Mouse (Mus musculus) erythroid progenitor cell, adult 5-6 weeks (primary cell): Measurements from ENCODE around the gene Otud3. TPM values are rescaled to one million over a fixed set of nuclear protein-coding genes. Genes with fewer than 3 reads are reported as not detected.
"Not testable (repeated sequence)": the region's sequence is repeated elsewhere in the genome, so short reads cannot be mapped to it uniquely, and the experiment has no call there.

ENCODE experiments used
- ATAC-seq: replicated peaks from 2 replicates; pipeline ENCODE4 v1.8.0; 2016; ENCODE audit warnings: moderate number of reproducible peaks, mild to moderate bottlenecking, moderate TSS enrichment, inconsistent platforms; ENCODE audit not compliant: poor library complexity, low FRiP score, severe bottlenecking
- total RNA-seq, 2 experiments: library from RNA; stranded (forward) in 1 of 2; stranded (reverse) in 1 of 2; fragments of 150-400 nt in 1 of 2; fragments of 186-747, 209-891 nt in 1 of 2; gene quantifications; 2 replicates each; pipeline versions ENCODE4 v1.2.3 to v1.2.4; 2015 to 2017; ENCODE audit warnings: low replicate concordance in 2 of 2

Otud3 gene
- total RNA-seq, 2 experiments from 2014 or later = 0.83 TPM; not detected in 1

DNA sequence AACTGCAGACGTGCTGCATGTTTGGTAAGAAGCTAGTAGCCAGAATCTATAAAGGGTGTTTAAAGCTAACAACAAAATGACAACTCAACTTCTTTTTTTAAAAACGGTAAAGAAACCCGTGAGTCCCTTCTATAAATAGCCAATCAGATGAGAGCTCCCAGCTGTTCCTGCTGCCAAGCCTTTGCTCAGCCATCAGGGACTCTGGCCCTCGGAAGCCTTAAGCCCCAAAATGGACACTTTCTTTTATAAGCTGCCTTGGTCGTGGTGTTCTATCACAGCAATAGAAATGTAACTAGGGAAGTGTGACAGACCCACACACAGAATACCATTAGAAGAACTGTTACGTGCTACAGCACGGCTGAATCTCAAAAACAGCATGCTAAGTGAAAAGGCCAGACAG is 14.4 kb downstream of the Otud3 start:
- no peak for ATAC-seq

DNA sequence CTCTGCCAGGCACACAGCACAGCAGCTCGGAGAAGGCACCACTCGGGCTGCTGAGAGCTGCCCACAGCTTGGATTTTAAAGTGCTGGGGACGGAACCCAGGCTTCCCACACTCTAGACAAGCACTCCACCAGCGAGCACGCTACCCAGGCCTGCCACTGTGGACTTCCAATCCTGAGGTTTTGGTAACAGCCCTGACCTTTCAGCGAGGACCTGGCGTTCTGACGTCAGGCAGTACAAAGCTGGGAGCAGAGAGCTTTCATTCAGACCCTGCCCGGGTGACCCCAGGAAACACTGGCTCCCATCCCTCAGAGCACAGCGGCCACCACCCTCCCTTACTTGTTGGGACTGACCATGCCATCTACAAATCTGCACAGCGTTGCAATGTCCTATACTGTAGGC is 20.0 kb downstream of the Otud3 start:
- ATAC-seq = not testable (repeated sequence)

DNA sequence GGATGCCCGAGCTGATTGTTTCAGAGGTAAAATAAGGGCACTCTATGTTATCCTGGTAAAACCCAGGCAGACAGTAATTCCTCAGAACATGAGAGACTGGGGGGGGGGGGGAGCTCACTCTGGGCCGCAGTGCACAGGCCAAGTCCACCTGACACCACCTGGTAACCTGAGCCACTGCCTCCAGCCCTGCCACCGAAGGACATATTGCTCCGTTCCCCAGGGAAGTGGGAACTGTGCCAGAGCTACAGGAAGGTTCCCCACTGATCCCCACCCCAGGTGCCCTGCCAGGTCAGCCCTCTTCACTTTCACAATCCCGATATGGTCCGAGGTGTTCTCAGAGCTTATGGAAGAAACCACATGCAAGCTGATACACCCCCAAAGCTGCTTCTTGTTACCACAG is 21.1 kb downstream of the Otud3 start:
- no peak for ATAC-seq

DNA sequence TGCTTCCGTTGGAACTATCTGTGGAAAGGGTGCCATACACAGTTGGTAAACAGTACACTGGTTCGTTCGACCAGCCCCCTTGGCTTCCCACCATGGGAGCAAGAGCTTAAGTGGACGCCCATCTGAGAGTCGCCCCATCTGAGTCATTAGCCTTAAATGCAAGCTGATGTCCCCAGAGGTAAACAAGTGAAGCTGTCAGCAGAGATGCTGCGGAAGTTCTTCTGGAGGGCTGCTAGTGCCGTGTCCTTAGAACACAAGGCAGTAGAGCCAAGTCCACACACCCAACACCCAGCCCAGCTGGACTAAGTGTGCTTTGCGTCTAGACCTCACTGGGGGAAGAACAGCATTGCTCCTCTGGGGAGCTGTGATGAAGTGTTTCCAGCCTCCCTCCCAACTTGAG is 24.1 kb downstream of the Otud3 start:
- ATAC-seq = no peak

DNA sequence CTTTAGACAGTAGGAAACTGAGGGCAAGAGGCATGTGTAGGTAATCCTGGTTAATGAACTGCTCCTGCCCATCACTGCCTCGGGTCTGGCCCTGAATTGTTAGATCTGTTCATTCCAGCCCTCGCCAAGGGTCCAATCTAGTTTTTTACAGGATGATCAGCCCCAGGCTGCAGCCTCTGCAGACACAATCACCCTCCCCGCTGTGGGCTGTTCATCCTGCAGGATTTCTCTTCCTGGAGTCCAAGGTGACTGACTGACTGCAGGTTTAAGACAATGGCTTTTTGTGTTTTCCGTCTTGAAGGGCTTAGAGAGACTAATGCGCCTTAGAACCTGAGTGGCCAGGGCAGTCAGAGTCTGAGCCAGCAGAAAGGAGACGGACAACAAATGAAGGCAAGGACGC is 24.6 kb downstream of the Otud3 start:
- no peak for ATAC-seq

DNA sequence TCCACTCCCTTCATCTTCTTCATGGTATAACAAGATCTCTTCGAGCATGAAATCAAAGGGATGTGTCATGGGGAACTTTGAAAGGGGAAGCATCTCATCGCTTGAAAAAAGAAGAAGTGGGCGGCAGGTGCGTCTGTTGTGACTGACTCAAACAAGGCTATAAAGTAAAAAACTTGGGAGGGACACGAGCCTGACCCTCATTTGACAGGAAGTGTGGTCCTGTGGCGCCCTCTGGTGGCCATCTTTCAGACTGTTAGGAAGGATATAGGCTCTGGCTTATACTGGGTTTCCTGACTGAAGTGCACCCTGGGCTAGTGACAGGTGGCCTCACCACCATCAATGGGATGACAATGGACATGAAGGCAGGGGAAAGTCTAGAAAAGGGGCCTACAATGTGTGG is 29.5 kb downstream of the Otud3 start:
- no peak for ATAC-seq

DNA sequence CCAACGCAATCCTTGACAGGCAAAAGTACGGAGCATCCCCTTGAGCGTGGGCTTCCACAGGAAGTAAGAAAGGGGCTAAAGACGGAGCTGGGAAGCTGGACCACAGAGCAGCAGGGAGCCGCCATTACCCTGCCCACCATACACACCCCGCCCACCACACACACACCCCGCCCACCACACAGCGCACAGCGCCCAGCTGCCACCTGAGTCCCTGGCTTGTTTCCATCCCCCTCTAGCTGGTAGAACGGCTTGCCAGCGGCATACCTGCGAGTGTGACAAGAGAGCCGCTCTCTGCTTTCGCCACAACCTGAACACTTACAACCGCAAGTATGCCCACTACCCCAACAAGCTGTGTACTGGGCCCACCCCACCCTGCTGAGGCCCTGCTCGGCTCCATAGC is 31.6 kb downstream of the Otud3 start:
- no peak for ATAC-seq

DNA sequence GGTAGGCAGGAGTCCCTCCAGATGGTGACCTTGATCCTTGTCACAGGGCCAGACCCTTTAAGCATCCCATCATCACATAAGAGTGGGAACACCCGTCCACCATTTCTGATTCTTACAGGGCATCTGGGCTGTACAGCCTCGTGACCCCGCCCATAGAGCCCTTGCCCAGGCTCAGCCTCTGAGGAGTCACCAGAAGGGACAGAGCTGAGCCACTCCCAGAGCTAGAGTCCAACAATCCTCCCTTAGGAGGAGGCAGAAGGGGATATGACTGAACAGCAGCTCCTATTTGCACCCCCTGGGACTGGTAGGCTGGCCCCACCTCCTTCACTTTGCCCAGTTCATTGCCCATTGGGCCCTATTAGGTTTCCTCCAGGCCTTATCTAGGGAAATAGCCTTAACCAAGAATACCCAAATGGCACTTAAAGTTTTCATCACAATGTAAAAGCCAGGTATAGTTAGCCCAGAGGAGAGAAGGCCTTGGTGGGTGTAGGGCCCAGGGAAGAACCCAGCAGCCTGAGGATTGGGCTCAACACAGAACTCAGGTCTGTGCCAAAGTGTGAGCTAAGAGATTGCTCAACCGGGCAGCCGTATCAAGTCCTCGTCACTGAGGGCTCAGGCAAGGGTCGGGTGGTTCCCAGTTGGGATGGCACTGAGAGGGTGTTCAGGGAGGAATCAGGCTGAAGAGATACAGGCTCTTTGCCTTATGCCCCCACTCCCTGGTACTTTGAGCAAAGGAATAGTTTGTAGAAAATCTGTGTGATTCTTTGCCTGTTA is 32.7 kb downstream of the Otud3 start:
- ATAC-seq = no peak

DNA sequence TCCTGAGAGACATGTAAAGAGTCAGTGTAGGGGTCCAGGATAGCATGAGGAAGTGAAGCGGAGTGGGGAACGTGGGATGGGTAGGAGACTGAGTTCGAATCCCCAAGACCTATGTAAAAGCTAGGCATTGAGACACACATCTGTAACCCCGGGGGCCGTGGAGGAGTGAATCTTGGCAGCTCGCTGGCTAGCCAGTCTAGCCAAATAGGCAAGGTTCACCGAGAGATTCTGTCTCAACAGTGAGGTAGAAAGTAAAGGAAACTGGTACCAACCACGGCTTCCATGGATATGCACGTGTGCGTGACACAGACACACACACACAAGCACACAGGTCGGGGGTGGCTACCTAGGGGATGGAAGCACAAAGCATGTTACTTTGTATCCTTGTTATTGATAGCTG is 33.9 kb downstream of the Otud3 start:
- ATAC-seq = no peak

DNA sequence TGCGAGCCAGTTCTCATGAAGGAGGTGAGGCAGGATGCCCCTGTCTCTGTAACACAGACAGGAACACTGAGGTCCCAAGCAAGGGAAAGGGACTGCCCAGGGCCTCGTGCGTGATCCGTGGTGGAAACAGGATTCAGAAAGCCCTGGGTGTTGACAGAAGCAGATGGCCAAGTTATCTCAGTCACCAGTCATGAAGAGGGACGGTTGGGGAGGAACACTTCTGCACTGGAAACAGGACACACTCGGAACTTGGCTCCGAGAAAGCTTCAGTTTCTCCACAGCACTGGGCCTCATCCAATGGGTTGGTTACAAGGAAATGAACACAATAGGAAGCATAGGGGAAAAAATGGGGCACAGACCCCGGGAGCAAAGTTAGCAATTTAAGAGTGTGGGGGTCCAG is 35.0 kb downstream of the Otud3 start:
- ATAC-seq = no peak

DNA sequence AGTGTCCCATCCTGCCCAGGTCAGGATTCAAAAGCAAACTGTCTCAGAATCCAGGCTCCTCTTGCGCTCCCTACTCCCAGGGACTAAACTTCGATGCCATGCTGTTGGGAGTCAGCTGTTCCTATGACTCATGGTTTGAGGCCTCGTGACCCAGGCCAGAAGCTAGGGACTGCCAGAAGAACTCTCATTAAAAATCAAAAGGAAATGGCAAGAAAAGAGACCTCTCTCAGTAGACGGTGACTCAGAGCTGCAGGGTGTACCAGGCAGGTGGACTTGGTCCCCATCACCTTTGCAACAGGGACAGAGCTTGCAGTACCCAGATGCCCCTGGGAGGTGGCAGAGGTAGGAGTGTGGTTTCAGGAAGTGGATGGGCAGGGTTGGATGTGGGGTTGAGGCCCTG is 36.0 kb downstream of the Otud3 start, which contains the start of gene Pla2g2e:
Gene Pla2g2e (plus strand): TSS at position 212 of the 400 bp plus-strand sequence.
- no peak for ATAC-seq

DNA sequence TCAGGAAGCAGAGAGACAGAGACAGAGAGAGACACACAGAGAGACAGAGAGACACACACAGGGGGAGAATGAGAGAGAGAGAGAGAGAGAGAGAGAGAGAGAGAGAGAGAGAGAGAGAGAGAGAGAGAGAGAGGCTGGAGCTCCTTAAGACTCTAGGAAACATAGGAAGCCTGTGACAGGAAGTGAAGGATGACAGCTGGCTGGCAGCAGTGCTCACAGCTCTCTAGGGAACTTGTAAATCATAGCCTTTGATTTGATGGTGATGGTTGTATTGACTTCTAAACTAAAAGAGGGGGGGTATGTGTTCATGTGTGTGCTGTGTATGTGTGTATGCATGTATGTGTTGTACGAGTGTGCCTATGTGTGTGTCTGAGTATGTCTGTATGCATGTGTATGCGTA is 37.8 kb downstream of the Otud3 start:
- no peak for ATAC-seq

DNA sequence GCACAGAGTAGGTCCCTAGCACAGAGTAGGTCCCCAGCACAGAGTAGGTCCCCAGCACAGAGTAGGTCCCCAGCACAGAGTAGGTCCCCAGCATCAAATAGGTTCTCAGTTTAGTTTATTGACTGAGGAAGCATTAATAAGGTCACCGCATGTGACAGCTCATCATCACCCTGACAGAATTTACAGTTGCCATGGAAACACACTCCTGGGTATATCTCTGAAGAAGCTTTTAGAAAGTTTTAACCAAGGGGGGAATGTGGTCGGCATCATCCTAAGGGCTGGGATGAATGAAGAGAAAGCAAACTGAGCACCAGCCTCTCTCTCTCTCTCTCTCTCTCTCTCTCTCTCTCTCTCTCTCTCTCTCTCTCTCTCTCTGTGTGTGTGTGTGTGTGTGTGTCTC is 38.5 kb downstream of the Otud3 start:
- ATAC-seq = not testable (repeated sequence)

DNA sequence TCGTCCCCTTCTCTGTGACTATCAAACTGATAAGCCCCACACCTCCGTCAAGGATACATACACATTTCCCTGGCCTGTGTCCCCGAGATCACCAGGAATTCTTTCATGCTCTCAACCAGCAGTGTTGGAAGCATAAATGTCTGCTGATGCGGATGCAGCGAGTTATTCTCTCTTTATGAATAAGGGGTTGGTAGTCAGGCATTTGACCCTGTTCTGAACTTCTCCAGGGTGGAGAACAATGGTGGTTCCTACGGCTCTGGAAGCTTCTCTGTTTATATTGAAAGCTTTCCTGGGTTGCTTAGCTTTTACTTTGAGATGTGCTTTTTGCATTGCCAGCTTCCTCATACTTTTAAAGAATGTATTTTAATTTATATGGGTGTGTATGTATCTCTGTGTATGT is 39.9 kb downstream of the Otud3 start, which contains the start of gene Gm13030:
Gene Gm13030 (minus strand): TSS at position 101 of the 400 bp plus-strand sequence.
- ATAC-seq = no peak

DNA sequence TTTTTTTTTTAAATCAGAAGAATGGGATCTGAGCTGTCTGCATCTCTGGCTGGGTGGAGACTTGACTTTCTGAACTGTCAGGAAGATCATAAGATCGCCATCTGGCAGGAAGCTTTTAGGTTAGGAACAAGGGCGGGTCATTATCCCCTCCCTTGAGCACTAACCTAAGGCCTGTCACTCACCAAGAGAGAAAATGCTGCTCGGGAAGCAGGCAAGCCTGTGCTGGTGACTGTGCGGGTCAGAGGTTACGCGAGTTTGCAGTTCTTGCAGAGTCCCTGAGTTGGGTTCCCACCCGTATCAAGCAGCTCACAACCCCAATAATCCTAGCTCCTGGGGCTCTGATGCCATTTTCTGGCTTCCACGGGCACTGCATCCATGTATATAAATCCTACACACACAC is 45.1 kb downstream of the Otud3 start:
- ATAC-seq = no peak

DNA sequence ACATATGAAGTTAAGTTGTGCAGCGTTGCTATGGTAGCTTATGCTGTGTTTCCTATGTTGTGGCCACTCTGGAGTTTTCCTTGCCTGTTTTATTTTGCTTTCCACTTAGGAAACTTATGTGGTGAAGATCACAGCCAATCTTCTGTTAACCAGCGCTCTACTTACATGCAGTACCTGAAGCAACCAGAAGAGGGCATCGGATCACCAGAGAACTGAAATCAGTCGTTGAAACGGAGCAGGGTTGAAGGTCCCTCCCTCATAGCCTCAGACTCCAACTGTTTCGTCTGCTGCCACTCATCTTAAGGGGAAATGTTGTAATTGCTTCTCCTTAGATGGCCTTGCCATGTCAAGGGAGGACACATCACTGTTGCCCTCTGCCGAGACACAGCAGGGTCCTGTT is 47.3 kb downstream of the Otud3 start:
- ATAC-seq = no peak

DNA sequence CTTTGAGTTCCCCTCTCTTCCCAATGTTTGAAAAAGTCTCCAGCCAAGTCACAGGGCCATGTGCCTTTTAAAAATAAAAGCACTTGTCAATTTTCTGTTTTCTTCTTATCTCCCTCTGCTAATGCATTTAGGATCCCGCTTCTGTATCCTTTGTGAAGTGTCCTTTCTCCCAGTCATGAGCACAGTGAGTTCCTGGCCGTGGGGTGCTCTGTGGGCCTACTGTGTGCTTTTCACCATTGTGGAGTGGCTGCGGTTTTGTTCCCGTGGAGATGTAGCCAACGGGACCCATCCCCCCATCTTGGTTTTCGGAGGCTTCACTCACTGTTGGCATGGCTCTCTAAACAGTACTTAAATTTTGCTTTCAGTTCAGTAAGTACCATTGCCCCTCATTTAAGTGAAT is 47.8 kb downstream of the Otud3 start:
- no peak for ATAC-seq

DNA sequence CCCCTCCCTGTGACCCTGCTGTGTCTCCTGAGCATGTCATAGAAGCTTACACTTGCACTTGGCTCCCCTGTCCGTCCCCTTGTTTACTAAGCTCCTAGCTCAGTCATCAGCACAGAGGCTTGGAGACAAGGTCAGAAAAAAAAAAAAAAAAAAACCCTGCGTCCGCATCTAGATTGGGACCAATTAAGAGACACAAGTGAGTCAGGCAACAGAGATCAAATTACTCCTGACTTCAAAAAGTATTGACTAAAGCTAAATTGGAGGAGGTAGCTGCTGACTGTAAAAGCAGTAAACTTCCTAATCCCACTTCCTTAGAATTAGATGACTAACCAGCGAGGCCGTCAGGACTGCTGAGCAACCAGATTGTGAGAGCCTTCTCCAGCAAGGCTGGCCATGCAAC is 48.7 kb downstream of the Otud3 start:
- no peak for ATAC-seq

DNA sequence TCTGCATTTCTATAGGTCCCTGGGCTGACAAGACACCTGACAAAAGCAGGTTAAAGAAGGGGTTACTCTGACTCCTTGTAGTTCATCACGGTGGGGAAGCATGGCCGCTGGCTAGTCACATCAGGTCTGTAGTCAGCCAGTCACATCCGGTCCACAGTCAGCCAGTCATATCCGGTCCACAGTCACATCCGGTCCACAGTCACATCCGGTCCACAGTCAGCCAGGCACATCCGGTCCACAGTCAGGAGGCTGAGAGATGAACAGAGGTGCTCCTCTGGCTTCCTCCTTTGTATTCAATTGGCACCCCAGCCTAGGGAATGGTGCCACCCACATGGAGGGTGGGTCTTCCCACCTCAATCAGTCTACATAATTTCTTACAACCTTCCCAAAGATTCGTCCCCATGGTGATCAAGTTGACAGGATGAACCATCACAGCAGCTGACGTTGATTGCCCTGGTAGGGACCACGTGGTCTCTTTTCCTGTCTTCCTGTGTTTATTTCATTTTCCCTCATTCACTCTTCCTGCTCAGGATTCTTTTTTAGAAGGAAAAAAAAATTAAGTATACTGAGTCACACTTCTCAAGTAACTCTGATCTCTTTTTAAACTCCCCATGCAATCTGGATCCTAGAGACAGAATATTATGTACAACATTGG is 50.3 kb downstream of the Otud3 start, which contains the start of gene Pla2g5:
Gene Pla2g5 (minus strand): TSS at position 139 of the 655 bp plus-strand sequence.
- ATAC-seq = no peak

DNA sequence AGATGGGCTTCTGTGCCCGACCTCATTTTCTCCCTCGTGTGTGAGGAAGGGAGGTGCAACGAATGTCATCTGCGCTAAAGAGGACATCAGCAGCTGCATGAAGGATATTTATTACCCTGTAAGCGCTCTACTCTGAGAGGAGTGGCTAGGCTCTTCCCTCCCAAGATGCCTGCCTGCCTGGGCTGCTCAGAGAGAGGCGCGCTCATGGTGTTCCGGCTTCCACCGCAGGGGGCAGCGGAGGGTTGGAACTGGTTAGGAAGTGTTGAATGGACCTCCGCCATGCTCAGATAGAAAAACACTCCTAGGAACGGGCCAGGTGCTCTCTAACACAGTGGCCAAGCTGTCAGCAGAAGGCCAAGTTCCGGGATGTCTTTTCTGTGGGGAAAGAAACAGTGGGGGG is 54.0 kb downstream of the Otud3 start:
- ATAC-seq = 0 out of 2 replicates have a peak, but pooled peaks have one; percentile 52

DNA sequence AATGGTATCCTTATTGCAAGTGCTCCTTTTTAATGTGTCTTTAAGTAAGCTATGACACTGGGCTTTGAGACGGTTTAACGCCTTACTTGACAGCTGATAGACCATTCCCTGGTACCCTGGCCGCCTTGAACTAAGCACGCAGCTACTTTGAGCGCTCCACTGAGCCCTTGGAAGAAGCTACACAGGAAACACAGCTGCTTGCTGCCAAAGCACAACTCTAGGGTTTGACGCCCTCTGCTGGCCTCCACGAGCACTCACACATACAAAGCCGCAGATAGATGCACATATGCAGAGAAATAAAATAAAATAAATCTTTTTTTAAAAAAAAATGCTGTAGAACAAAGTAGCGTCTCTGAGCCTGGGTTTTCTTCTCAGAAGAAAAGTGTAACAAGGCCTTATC is 54.5 kb downstream of the Otud3 start:
- ATAC-seq = no peak
